Mouse (Mus musculus) brain, embryonic 18.5 days (tissue): ENCODE measurements around the gene Ddah1.

ENCODE experiments used
- DNase-seq: peaks from one replicate; pipeline ENCODE4 v3.0.0-alpha.2; 2012; ENCODE audit warnings: low read depth, low spot score

Gene Ddah1

DNA sequence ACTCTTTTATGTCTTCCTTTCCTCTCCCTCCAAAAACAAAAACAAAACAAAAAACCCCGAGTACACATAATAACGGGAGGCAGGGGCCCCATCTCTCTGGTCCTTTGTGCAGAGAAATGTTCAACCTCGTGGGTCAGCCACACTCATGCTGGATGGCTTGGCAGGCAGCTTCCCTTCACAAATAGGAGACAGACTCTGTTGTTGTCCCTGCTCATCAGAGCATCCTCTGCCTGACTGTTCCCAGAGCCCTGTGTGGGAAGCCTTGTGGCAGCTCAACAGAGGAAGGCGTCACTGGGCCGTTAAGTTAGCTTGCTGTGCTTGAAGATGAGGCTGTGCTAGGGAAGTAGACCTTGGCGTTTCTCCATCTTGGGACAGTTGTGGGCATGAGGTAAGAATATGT is 58.8 kb downstream of the Ddah1 start:
- no peak for DNase-seq

- DNase-seq, result no peak
Measured at GRCm38 (mm10) chr3:145820439-145820838, 62.0 kb downstream of the Ddah1 start.

GRCm38 (mm10) chr3:145820938-145821337 is 62.5 kb downstream of the Ddah1 start:
- no peak for DNase-seq

DNA sequence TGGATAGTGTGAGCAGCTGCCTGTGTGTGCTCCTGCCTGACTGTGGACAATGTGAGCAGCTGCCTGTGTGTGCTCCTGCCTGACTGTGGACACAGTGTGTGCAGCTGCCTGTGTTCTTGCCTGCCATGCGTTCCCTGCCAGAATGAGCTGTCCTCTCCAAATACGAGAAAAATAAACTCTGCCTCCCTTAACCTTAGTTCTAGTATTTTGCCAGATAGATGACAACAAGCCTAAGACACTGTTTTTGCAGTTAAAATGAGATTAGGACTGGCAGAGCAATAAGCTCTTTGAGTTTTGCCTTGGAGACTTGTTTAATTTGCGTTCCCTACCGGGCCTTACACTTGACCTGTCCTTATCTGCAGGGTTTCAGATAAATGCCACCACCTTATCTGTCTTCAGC is 63.7 kb downstream of the Ddah1 start:
- DNase-seq, result no peak

GRCm38 (mm10) chr3:145823661-145824060 is 65.2 kb downstream of the Ddah1 start:
- DNase-seq, result no peak

DNA sequence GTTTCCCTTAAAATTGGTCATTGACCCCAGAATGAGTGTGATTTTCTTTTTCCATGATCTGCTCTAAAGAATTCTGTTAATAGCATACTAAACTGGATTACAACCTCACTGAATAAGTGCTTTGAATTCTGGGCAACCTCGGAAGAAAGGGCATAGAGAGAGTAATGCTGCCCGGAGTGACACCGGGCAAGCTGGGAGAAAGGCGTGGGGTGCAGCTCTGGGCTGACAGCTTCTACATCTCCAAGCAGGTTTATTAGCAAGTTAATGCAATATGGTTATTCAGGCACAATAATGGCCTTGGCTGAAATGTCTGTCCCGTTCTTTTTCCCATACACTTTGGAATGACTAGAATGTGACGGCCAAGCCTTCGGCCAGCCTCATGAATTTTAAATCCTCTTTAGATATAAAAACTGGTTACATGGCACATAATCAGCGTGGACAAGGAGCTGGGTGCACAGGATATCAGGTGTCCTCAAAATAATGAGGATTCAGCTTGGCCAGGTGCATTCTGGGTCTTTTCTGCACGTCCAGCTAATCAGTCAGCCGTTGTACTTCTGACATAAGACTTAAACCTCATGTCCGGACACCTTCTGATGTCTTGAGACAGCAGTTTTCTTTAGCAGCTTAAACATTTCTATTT is 67.1 kb downstream of the Ddah1 start:
- no peak for DNase-seq

DNA sequence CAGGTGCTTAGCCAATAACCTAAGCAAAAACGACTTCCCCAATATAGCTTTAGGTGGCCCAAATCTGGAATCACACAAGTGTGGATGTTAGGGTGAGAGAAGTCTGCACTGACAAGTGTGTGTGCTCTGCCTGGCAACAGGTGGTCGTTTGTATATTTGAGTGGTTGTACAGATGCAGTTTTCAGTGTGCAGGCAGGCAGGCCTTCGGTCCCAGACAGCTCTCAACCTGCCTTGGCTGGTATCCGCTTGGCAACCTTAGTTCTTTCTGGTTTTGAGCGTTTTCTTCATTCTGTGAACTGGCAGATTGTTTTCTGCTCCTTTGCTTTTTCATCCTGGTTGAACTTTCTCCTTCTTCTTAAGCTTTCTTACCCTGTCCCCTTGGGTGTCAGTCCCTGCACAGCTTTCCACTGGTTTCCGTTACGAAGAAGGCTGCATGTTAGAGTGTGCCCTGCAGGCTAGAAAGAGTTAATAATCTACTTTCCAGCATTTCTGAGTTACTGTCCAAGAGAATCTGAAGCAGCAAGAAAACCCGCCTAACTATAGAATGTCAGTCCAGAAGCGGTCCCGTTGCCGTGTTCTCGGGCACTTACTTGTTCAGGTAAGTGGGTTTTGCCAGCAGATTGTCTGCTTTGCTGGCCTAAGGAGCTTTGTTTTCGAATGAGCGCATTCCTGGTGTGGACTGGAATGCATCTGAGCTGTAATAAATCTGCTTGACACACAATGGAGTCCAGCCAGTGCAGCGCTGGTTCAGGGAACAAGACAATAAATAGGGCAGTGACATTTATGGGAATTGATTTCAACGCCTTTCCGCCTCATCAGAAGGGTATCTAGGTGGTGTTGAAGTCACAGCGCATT is 68.9 kb downstream of the Ddah1 start:
- DNase-seq, result no peak

GRCm38 (mm10) chr3:145828906-145829305 is 70.4 kb downstream of the Ddah1 start:
- DNase-seq, result no peak

- DNase-seq, result no peak
Measured at GRCm38 (mm10) chr3:145833948-145834538, 75.6 kb downstream of the Ddah1 start.

GRCm38 (mm10) chr3:145838281-145838680 is 79.8 kb downstream of the Ddah1 start:
- DNase-seq, result no peak

DNA sequence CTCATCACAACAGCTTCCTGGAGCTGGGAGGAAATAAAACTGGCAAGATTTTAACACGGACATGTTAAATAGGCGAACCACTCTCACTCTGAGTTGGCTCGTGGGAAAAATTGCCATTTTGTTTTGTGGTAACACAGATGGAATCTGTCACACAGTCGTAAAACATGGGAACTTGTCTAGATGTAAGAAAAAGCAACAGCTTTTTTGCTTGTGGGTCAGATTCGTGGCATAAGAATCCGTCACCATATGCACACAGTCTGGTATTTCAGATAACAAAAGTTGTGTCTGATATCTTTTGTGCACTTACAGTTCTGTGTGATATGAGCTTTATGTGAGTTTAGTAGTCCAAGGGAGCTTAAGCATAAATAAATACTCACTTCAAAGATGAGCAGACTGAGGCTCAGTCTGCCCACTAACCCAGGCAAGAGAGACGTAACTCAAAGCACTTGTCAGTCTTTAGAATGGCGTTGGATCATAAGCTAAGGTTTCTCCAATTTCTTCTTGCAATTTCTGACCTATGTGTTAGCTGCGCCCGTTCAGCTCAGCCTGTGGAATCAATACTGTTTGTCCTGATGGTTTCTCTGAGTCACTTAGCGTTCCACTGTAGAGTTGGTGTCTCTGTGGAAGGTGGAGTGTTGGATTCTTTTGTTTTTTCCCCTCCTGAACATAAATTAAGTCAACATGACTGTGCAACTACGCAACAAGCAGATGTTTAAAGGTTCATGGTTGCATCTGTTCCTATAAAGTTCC is 83.7 kb downstream of the Ddah1 start:
- no peak for DNase-seq

DNA sequence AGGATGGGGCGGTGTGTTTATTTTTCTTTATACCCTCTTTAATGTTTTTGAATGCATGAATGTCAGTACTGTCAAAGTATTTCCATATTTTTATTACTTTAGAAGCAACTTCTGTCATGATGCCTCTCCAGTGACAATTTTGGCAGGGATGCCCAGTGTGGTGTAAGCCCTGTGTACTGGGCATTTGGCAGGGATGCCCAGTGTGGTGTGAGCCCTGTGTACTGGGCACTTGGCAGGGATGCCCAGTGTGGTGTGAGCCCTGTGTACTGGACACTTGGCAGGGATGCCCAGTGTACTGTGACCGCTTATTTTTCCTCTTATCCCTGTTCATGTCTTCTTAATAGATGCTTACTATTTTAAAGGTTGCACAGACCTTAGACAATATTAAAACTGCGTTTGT is 85.4 kb downstream of the Ddah1 start:
- no peak for DNase-seq

DNA sequence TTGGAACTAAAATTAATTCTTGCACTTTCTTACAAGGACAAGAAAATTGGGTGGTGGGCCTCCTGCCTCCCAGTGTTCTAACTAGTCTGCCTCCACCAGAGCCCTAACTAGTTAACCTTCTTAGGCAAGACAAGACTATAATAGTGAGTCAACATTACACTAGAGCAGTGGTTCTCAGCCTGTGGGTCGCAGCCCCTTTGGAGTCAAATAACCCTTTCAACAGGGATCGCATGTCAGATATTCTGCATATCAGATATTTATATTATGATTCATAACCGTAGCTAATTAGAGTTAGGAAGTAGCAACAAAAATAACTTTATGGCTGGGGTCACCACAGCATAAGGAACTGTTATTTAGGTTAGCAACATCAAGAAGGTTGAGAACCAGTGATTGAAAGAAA is 86.4 kb downstream of the Ddah1 start:
- no peak for DNase-seq

DNA sequence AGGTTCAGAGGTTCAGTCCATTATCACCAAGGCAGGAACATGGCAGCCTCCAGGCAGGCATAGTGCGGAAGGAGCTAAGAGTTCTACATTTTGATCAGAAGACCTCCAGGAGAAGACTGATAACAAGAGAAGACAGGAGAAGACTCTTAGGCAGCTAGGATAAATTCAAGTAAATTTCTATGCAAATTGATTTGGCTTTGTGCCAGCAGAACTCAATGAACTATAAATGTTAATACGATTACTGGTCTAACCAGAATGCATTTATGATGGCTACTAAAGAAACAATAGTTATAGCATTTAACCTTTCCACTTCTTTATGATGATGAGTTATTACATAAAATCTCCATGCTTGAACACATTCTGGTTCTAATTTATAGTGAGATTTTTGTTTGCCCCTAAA is 87.8 kb downstream of the Ddah1 start:
- DNase-seq, result no peak

DNA sequence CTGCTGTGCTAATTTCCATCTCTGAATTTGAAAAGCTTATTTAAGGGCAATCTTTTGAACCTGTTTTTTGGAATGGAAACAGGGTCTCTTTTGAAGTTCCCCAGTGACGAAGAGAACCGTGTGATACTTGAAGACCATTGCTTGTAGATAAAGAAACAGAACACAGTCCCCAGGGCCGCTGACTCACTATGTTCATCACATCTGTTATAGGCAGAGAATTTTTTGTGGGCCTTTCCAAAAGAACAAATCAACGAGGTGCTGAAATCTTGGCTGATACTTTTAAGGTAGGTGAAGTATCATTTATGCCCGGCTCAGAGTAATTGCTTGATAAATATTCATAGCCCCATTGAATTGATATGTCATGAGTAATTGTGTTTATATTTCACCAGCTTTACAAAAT is 93.6 kb downstream of the Ddah1 start:
- no peak for DNase-seq

GRCm38 (mm10) chr3:145852800-145853199 is 94.3 kb downstream of the Ddah1 start:
- DNase-seq, result no peak

- no peak for DNase-seq
Measured at GRCm38 (mm10) chr3:145853713-145854112, 95.2 kb downstream of the Ddah1 start.

- DNase-seq, result no peak
Measured at GRCm38 (mm10) chr3:145854427-145854826, 96.0 kb downstream of the Ddah1 start.

GRCm38 (mm10) chr3:145855299-145855698 is 96.8 kb downstream of the Ddah1 start:
- DNase-seq, result no peak

GRCm38 (mm10) chr3:145858388-145858787 is 99.9 kb downstream of the Ddah1 start:
- DNase-seq, result no peak

DNA sequence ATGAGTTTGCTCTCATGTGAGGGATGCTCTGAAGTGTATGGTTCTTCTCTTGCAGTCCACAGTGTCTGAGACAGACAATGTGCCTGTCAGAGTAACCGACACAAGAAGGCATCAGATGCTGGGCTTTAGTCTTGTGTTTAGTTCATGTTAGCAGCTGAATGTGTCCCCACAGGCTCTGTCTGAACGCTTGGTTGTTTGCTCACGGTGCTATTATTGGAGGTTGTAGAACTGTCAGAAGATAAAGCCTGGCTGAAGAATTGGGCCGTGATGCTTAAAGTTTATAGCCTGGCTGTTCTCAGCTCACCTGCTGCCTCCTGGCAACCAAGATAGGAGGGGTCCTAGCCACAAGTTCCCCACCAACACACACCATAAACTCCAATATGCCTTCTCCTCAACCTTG is 104.0 kb downstream of the Ddah1 start:
- no peak for DNase-seq

DNA sequence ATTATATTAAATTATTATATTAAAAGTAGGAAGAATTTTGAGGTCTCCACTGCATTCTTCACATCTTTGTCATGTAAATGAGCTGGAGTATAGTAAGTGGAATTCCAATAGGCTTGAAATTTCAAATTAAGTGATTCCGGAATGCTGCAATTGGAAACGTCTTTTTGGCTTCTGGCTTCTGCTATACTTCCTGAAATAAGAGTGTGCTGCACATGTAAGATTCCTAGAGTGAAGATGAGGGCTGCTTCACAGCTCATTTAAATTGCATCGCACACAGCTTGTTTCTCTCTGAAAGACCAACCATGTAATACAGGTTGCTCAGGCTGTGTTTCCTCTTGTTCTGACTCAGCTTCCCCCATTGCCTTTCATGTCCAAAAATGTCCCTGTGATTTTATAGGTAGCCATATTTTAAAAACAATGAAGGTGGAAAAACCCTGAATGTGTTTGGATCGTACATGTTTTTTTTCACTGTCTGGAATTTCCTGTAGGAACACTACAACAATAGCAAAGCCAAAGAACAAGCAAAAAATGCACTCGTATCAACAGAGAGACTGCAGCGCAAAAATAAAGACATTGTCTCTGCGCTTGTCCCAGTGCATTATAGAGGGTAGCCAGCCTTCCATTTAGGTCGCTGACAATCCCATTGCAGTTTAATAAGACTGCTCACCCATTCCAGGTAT is 105.7 kb downstream of the Ddah1 start:
- no peak for DNase-seq
